Mouse (Mus musculus): ENCODE measurements around the gene Yy1.

DNA sequence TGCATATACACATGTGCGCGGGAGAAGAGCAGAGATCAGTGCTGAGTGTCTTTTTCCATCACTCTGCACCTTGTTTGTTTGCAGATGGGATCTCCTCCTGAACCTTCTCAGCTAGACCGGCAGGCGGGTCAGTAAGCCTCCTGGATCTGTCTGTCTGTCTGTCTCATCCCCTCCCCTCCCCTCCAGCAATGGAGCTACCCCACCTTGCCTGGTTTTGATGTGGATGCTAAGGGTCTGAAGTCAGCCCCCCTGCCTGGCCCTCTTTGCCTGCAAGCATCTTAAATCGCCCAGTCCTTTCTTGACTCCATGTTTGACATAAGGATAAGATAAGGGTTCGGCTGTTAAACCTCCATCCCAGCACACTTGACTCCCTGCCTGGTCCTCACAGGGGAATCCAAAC is 32.8 kb upstream of the Yy1 start:
- no peak for TF ChIP-seq POLR2A (IDR thresholded peaks at IDR 0.05; ENCODE audit: insufficient read length, low read depth)
- no peak for TF ChIP-seq MYOD1 (IDR thresholded peaks at IDR 0.05; ENCODE audit: control insufficient read depth in 1 of 3, insufficient read length in 2 of 3, low read depth in 2 of 3)
- TF ChIP-seq REST (IDR thresholded peaks at IDR 0.05; ENCODE audit: insufficient read depth, insufficient read length), result no peak
- no peak for TF ChIP-seq MAX (IDR thresholded peaks at IDR 0.05; ENCODE audit: low read depth)
- TF ChIP-seq USF1 (IDR thresholded peaks at IDR 0.05; ENCODE audit: low read depth), result no peak
- no peak for TF ChIP-seq SRF (IDR thresholded peaks at IDR 0.05; ENCODE audit: control insufficient read depth, insufficient read length, low read depth)
- no peak for TF ChIP-seq POLR2AphosphoS2 (IDR thresholded peaks at IDR 0.05; ENCODE audit: insufficient read length, low read depth)
